Mouse (Mus musculus) kidney, adult 11 months (tissue): ENCODE data around the gene Pgls.

Experiments used
- DNase-seq: peaks from one replicate; pipeline ENCODE4 v3.0.0; 2022

Gene Pgls

DNA sequence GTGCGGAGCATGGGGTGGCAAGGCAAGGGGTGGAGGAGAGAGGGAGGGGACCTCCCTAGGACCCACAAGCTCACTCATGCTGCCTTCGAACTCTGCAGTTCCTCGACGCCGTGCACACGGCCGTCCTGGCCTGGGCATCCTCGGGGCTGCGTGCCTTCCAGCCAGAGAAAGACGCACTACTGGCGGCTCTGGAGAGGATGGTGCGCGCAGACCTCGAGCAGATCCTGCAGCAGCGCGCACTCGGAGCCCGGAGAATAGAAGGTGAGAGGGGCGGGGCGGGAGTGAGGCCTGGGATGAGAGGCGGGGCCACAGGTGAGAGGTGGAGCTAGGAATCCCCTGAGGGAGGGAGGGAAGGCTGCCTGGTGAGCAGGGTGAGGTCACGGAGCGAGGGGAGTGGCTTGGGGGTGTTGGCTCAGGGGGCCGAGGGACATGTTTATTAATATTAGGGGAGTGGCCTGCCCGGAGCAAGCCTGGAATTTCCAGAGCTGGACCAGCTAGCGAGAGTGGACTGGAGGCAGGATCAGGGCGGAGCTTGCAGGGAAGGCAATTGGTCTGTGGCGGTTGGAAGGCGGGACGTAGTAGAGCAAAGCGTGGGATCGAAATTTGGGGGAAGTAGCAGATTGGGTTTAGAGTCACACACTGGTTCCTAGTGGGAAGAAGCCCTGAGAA is 10.8 kb downstream of the Pgls start:
- DNase-seq: peak; percentile 94

DNA sequence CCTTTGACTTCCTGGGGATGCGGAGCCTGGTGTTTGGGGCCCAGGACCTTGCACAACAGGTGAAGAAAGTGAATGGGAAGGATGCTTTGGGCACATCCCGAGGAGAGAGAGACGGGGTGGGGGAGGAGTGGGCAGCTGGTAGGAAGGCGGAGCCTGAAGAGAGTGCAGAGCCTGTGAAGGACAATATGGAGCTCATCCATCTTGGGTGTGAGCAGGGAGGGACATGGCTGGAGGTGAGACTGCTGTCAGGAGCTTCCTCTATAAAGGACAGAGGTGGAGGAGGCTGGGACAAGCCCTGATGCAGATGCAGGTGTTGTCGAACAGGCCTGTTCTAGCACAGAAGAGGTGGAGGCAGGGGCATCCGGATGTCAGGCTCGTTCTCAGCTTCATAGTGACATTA is 12.0 kb downstream of the Pgls start:
- DNase-seq: no peak

DNA sequence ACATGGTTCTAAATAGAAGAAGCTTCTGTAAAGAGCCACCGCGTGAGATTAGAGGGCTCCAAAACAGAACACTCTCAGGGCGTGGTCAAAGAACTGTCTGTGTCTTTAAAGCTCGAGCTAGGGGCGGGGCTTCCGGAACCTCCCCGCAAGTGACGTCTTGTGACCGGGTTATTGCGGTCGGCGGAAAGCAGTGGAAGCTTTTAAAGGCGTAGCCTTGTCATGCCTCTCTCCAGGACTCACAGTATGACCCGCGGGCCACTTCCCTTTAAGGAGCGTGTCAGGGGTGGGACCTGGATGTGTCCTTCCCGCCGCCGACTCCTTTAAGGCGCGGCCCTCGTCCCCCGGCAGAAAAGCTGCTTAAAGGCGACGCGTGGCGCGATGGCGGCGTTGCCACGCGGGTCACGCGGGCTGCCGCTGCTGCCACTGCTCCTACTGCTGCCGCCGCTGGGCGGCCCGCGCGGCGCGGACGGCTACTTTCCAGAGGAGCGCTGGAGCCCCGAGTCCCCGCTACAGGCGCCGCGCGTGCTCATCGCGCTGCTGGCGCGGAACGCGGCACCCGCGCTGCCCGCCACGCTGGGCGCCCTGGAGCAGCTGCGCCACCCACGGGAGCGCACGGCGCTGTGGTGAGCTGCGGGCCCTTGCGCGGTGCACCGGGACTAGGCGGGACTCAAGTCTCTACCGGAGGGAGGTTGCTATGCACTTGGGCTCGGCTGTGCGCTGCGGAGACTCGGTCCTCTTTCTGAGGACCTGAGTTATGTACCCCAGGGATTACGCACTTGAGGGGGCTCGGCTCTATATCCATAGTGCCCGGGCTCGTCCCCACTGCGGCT is 19.1 kb downstream of the Pgls start, which contains the start of gene Colgalt1:
Gene Colgalt1 (plus strand): TSS at position 177 of the 830 bp plus-strand sequence.
- DNase-seq: peak; percentile 99

- DNase-seq: no peak
Measured at GRCm38 (mm10) chr8:71612141-71612540, 20.2 kb downstream of the Pgls start.

- DNase-seq: no peak
Measured at GRCm38 (mm10) chr8:71613418-71613817, 21.4 kb downstream of the Pgls start.

GRCm38 (mm10) chr8:71619786-71620185 is 27.8 kb downstream of the Pgls start:
- no peak for DNase-seq

GRCm38 (mm10) chr8:71625088-71625487 is 33.1 kb downstream of the Pgls start:
- no peak for DNase-seq

GRCm38 (mm10) chr8:71626753-71627152 is 34.8 kb downstream of the Pgls start:
- DNase-seq: no peak

DNA sequence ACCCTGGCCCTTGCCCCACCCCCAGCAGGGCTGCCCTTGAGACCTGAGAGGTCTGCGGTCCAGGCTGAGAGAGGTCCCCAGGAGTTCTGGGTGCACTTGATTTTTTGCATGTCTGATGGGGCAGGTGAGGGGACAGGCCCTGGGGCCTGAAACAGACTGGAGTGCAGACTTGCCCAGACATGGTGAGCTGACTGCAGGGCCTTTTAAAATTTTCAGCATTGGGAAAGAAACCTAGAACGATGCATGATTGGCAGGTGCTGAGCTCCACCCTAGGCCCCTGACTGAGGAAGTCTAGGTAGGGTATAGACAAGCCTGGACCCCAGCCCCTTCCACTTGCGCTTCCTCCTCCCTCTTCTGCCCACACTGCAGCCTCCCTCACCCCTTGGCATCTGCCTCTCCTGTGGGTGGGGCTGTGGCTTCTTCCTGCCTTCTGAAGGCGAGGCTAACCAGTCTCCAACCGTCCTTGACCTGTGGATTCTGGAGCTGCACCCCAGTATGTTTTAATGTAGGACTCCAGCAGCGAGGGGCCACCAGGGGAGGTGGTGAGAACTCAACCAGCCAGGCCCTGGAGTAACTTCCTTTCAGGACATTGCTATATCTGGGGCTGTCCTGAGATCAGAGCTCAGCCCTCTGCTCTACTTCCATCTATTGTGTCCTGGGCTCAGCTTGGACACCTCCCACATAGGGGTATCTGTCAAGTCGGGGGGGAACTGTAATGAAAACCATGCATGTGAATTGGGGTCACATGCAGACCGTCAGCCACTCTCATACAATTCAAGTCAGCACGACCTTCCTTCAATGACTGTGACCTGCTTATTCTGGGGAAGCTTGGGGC is 35.5 kb downstream of the Pgls start:
- no peak for DNase-seq

- DNase-seq: no peak
Measured at GRCm38 (mm10) chr8:71628396-71629095, 36.6 kb downstream of the Pgls start.

GRCm38 (mm10) chr8:71629096-71629697 is 37.2 kb downstream of the Pgls start:
- peak; percentile 92 for DNase-seq

DNA sequence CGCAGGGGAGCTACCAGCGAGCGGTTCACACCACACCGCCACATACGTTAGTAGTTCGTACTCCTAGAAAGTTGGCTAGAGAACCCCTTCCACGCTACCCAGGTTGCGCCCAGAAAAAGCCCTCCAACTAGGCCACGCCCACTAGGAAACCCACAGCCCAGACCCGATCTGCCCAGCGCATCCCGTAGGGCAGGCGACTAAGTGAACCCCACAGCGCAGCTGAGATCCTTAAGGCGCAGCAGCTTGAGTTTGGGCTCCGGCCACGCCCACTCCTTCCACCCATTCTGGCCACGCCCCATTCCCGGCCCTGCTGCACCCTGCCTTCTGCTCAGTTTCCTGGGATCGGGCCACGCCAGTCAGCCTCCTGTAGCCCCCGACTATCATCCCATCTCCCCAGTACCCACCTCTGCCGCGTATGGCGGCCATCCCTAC is 37.8 kb downstream of the Pgls start:
- DNase-seq: peak; percentile 43

DNA sequence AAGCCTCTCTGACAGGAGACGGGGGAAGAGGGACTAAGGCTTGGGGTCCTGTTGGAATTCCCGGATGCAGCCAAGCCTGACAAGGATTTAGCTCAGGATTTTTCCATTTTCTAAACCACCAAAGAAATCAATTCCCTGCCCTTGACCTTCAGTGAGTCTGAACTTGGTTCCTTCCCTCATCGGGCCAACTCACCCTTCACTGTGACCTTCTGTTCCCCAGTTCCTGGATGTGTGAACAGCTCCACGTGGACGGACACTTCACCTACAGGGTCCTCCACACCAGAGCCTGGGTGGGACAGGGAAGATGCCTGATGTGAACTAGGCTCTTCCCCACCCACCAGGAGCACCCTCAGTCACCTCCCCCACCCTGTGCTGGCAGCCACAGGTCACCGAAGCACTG is 38.8 kb downstream of the Pgls start:
- DNase-seq: no peak

- no peak for DNase-seq
Measured at GRCm38 (mm10) chr8:71631897-71632296, 39.9 kb downstream of the Pgls start.

- DNase-seq: no peak
Measured at GRCm38 (mm10) chr8:71633164-71633563, 41.2 kb downstream of the Pgls start.

DNA sequence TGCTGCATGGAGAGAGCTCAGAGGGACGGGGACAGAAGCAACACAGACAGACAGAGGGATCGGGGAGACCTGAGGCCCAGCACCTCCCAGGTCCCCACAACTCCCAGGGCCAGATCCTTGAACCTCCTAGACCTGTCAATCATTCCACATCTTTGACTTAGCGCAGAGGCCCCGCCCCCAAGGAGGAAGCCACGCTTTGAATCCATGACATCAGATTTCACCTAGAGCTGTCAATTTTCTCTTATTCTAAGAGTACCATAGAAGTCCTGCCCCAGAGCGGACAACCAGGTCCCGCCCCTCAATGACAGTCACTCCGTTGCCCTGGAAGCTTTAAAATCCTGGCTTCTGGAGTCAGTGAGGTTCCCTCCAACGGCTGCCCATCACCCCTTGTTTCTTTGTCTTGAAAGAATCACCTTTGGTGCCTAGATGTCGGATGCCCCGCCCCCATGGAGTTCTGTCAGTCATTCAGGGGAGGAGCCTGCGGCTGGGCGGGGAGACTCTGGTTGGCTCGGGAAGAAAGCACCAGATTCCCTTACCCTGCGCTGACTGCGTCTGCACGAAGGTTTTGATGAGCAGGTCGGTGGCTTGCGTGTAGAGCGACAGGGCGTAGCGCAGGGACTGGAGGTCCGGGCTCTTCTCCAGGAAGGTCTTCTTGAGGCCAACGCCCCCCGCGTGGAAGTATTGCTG is 42.1 kb downstream of the Pgls start:
- peak; percentile 70 for DNase-seq

DNA sequence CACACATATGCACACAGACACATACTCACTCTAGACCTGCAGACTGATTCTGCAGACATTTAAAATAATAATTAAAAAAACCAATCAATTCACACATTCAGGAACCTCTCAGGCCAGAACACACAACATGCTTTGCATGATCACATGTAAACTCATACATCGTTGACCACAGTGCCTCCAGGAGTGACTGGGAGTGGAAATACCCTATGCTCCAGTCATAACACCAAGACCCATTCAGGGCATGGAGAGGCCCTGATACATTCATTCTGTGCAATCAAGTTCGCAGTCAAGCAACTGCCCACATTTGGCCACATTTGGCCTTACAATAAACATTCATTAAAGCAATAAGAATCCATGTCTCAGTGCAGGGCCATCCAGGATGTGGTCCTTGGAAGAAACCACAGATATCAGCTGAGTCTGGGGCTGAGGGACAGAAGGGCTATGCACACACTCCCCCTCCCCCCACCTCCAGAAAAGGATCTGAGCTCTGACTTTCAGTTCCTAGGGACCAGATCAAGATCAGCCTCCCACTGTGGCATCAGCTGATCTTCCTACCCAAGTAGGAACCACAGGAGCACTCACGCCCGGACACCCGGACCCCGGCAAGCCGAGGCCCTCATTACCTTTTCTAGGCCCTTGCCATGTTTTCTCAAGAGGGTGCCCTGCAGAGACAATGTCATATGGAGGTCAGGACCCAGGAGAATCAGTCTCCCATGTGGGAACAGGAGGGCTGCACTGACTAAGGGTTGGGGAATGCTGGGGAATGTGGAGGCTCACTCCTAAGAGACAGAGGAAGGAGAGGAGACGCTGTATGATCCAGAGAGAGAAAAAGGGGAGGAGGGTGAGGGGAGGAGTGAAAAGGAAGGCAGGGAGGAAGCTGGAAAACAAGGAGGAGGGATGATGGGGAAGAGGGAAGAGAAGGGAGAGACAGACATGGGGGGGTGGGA is 45.4 kb downstream of the Pgls start:
- DNase-seq: no peak

DNA sequence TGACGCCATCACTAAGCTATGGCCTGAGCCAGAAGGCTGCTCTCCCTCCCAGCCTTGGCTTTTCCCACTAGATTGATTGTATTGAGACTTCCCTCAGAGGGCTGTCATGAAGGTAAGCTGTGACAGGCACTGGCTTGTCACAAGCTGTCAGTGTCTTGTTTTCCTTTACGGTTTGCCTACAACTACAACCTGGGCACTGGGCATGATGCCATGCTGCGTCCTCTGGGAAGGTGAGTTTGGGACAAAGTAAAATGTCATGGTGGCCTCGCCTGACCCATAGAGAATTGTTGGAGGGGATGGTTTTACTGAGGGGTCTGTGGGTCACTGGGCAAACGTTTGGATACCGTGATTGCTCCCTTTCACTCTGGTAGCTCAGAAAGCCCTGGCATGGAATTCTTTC is 46.3 kb downstream of the Pgls start:
- no peak for DNase-seq

DNA sequence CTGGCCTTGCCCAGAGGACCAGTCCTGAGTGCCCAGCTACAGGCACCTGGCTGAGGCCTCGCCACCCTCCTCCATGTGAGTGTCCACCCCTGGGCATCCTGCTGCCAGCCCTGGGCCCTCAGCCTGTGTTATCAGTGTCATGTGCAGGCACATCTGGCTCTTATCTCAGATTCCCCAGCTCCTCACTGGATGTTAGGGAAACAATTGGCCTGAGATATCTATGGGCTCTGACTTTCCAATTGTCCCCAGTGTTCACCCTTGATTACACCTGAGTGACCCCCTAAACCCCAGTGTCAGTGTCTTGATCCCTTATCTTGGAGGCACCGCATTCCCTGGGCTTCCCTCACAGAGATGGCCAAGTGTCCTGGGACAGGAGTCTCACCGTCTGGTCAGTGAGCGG is 47.3 kb downstream of the Pgls start:
- no peak for DNase-seq

GRCm38 (mm10) chr8:71645510-71645909 is 53.5 kb downstream of the Pgls start:
- DNase-seq: no peak
